Mouse (Mus musculus) embryo, embryonic 10 days (tissue): Measurements from ENCODE around the gene Fras1.

Experiments
- DNase-seq: peaks from one replicate; pipeline ENCODE4 v3.0.0-alpha.2; 2015; ENCODE audit warnings: low spot score

Fras1 gene

GRCm38 (mm10) chr5:96688885-96689284, 315.1 kb downstream of the Fras1 start:
- DNase-seq = no peak

GRCm38 (mm10) chr5:96698972-96699371, 325.2 kb downstream of the Fras1 start:
- DNase-seq = no peak

DNA sequence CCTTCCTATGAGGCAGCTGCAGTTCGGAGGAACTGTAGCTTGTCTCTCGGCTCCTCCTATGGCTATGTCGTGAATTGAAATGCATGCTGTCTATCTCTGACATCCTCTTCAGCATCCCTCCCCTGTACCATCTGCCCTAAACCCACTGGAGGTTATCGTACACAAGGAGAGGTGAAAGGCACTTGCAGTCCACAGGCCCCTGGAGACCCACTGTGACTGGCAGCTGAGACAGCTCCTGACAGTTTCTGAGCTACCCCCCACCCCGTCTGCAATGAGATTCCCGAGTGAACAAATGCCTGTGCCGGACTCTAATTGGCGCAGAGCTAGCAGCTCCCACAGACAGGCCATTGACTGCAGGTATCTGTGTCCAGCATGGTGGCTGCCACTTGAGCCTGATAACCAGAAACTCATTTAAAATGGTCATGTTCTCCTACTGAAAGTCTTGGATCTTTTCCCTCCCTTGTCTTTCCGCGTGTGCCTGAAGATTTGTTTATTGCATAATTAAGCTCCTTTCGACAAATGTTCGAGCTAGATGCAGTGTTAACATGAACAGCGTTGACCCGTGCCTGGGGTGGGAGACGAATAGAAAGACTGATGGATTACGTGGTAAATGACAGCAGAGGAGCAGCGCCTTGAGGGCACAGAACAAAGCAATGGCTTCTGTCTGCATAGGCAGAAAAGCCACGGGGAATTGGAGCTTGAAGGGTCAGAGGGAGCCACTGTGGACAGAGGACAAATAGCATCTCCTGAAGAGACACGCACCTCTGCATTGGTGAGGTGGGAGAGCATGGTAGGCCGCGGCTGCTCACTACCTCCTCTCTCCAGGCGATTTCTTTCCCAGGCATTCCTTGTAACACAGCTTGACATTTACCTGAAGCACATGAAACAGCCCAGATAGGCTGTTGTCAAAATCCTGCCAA, 329.2 kb downstream of the Fras1 start:
- DNase-seq = peak; percentile 31

DNA sequence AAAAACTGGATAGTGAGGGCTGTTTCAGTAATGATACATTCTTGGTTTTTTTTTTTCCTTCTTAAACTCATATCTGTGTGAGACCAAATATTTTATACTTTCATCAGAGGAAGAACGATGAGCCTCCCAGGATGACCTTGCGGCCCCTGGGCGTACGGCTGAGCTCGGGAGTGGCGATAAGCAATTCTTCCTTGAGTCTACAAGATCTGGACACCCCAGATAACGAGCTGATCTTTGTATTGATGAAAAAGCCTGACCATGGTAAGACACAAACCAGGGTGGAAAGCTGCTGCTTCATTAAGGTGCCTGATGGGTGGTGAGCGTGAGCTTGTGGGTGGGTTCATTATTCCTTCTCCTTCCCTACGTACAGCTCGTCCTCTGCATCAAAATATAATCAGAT, 334.8 kb downstream of the Fras1 start:
- DNase-seq = no peak

DNA sequence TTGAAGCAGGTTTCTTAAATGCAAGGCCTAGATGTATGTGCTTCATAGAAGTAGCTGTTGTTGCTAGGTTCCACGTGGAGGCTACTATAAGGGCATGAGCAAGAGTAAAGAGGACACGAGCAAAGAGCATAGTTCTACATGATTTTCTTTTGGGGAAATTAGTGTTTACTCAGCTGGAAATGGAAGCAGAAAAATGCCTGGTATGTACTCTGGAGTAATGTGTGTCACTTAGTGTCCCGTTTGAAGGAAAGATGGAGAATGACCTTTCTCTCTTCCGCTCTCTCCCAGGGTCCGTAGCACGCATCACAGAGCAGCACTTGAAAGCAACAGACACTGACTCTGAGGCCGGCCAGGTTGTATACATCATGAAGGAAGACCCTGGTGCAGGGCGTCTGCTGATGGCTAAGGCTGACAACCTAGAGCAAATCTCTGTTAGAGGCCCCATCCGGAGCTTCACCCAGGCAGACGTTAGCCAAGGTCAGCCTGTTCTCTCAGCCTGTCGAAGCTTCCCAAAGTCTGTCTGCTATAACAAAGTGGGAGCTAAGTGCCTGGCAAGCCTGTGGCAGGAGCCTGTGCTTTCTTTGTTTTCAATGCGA, 338.4 kb downstream of the Fras1 start:
- peak; percentile 41 for DNase-seq

DNA sequence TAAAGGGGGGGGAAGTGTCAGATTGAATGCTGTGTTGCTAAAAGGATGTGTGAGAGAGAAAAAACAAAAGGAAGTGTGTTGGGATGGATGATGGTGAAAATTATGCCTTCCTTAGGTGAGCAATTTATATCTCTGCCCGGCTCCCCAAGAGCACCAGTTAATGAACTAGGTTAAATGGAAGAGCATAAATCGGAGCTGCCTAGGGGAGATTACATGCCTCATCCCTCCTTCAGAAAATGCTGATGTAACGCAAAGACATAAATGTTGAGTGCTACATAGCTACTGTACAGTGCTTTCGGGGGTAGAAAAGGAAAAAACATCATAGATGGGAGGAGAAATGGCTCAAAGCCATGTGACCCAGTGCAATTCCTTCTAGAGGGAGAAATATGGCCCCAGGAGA, 339.0 kb downstream of the Fras1 start:
- DNase-seq = no peak

DNA sequence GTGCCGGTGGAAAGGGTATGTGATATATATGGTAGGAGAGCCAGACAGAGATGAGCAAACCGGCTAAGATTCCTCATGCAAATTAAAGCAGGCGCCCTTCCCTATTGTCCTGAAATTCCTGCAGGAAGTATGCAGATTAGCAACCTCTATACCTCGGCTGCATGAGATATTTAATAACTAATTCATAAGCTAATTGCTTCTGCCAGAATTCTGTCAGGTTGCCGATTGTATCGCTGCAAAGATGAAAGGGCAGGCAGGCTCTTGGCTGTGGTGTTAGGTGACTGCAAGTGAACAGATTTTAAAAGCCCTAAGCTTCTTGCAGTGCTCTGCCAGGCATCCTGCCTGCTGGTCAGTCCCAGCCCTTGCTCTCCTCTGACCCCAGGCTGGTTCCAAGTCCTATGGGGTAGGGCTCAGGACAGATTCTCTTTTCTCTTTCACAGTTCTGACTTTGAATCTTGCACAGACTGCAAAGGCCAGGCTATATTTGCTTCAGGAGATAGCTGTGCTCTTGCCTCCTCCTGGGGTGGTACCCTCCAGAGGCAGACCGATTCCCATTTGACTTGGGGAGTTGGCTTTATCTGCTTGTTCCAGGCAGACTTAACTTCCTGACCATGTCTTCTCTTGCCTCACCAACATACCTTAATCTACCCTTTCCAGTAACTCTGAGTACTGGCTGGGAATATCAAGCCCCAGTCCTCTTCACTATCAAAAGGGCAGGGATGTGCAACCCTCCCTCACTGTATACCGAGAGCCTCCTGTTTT, 342.7 kb downstream of the Fras1 start:
- no peak for DNase-seq

GRCm38 (mm10) chr5:96717690-96718089, 343.9 kb downstream of the Fras1 start:
- DNase-seq = no peak

GRCm38 (mm10) chr5:96718601-96719000, 344.8 kb downstream of the Fras1 start:
- no peak for DNase-seq

GRCm38 (mm10) chr5:96719221-96719620, 345.5 kb downstream of the Fras1 start:
- DNase-seq = no peak

- no peak for DNase-seq
Observed at GRCm38 (mm10) chr5:96722690-96723089, 348.9 kb downstream of the Fras1 start.

DNA sequence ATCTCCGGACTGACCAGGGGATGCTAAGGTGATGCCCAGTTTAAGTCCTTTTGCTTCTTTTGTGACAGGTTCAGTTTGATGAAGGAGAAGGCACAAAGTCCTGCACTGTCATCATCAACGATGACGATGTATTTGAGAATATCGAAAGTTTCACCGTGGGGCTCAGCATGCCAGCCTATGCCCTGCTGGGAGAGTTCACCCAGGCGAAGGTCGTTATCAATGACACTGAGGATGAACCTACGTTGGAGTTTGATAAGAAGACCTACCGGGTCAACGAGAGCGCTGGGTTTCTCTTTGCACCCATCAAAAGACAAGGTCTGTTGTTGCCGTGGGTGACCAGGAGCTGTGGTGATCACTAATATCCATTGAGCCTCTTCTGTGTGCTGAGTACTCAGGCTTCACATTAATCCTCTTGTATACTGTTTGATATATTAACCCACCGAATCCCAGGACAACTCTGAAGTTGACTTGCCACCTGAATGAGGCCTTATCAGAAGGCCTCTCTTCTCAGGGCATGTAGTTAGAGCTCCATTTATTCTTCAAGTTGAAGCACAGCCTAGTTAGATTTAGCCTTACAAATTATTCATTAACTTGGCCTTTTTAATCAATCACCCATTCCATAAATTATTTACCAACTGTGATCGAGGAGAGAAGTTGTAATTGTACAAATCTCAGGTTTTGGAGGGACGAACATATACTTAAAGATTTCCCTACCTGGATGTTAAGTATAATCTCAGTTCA, 365.6 kb downstream of the Fras1 start:
- no peak for DNase-seq

DNA sequence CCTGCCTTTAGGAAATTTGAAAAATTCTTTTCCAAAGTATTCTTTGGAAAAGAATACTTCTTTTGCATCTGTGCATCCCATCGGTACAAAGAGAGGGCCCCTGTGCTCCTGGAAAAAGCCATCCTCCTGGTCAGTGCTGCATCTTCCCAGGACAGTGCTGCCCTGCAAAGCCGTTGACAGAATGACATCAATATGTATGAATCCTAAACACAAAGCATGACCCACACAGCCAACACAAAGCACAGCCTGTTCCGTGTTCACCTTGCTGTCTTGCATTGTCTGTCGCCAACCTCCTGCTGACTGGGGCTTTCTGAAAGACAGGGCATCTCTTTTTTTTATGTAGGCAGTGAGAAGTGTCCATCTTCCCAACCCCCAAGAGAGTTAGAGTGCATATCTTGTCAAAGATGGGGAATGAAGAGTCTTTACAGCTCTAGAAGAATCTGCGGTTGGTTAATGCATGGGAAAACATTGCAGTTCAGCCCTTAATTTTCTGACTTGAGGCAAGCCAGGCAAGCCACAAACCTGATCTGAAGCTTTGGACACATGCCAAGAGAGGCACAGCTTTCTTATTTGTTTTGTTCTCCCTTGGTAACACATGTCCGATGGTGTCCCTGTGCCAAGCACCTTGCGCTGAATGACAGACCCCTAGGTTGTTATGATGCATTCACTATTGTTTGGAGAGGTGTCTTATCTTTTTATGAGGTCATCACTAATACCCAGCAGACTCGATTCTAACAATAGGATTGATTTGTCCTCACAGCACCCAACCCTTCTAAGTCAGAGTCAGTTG, 373.6 kb downstream of the Fras1 start:
- DNase-seq = no peak

DNA sequence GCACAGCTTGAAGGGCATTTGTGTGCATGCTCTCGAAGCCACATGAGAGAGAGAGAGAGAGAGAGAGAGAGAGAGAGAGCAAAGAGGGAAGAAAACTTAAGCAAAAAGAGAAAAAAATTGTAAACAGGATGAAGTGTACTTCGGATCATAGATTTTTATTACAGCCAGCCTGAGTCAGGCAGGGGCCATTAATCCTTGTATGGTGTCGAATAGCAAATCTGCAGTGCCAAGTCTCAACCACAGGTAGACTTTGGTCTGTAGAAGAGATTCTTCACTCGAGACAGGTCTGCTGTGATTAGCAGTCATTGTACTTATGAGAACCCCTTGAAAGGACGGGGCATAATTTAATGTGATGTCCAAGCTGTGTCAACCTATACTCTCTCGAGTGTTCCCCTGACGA, 383.9 kb downstream of the Fras1 start:
- DNase-seq = no peak

- no peak for DNase-seq
Observed at GRCm38 (mm10) chr5:96762021-96762420, 388.3 kb downstream of the Fras1 start.

DNA sequence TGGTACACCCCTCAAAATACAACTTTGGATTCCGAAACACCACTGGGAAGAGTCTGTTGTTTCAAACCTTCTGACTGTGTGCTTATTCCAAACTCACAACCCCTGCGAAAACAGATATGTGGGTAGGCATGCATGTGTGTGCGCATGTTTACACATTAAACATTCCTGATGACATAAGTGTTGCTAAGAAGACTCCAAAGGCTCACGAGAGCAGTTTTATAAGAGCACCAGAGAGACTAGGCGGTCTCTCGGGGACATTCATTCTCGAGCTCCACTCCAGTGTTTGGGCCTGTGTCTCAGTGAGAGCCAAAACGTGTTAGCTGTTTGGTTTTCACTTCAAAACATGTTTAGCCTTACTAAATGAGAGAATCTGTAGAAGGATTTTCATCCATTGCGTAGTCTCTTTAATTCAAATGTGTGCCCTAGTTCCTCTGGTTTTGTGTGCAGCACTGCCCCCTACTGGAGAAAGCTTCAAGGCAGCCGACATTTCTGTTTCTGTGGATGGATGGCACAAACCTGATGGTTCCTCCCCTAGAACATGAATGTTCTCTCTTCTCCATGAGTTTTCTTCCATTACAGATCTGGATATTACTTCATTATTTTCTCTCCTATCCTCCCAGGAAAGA, 395.2 kb downstream of the Fras1 start:
- peak; percentile 76 for DNase-seq

- no peak for DNase-seq
Observed at GRCm38 (mm10) chr5:96783506-96784288, 409.9 kb downstream of the Fras1 start.

DNA sequence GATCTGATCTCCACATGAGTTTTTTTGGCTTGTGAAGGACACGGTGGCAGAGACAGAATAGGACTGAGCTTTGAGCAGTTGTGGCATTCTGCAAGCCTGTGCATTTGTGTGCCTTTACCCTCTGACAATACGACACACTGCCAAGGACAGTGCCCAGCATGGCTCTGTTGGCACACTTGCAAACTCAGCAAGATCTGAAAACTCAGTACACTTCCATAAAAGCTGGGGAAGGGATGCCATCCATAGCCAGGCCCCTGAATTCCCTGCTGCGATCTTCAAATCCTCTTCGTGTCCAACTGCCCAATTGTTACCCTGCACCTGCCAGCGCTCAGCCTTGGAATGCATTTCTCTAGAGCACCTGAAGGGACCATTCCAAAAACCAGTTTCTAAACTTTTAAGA, 411.3 kb downstream of the Fras1 start:
- no peak for DNase-seq

- DNase-seq = no peak
Observed at GRCm38 (mm10) chr5:96792422-96792821, 418.7 kb downstream of the Fras1 start.
